Mouse (Mus musculus): Measurements from ENCODE around the gene Tnp1. TPM values are rescaled to one million over a fixed set of nuclear protein-coding genes. Genes with fewer than 3 reads are reported as not detected.

The Tnp1 gene
- not detected in 2 replicates for polyA plus RNA-seq (2015; fragmentation: Nextera tagmentation; extraction: Ambion mirVana)

GRCm38 (mm10) chr1:73015731-73016130, at the start of gene Tnp1:
Gene Tnp1, minus strand, starts transcription at chr1:73015909.

Other genes starting within 250 kb of the Tnp1 start
- 889 and 1,400 TPM in 2 replicates for gene Igfbp2, start 191.4 kb downstream of the Tnp1 start, polyA plus RNA-seq (2015; fragmentation: Nextera tagmentation; extraction: Ambion mirVana)
- gene Igfbp5, start 141.0 kb downstream of the Tnp1 start, polyA plus RNA-seq (2015; fragmentation: Nextera tagmentation; extraction: Ambion mirVana): 31.2 and 35.0 TPM in 2 replicates